Mouse (Mus musculus) G1E (cell line): ENCODE results near the gene Dlk1. TPM values are rescaled to one million over a fixed set of nuclear protein-coding genes. Genes with fewer than 3 reads are reported as not detected.

Experiments used
- ATAC-seq: 2 replicates; pipeline ENCODE4 v1.8.0; 2016; ENCODE audit warnings: mild to moderate bottlenecking; ENCODE audit not compliant: insufficient number of reproducible peaks, poor library complexity, low FRiP score, severe bottlenecking; ENCODE audit errors: extremely low read depth
- DNase-seq: peaks from one replicate; pipeline ENCODE4 v3.0.0; 2012; ENCODE audit warnings: low spot score
- H3K27me3 ChIP-seq: 2 replicates; pipeline ENCODE4 v1.6.1; 2012; ENCODE audit warnings: mild to moderate bottlenecking, low read length, inconsistent platforms; ENCODE audit not compliant: insufficient read depth
- H3K36me3 ChIP-seq: replicated peaks from 2 replicates; pipeline ENCODE3; 2012; ENCODE audit warnings: mild to moderate bottlenecking, inconsistent platforms
- H3K4me1 ChIP-seq: 2 replicates; pipeline ENCODE4 v1.6.1; 2012; ENCODE audit warnings: low read depth, low read length, inconsistent platforms, mixed read lengths; ENCODE audit not compliant: insufficient read depth
- H3K4me3 ChIP-seq: 2 replicates; pipeline ENCODE4 v1.5.1; 2012; ENCODE audit warnings: low read depth, mild to moderate bottlenecking, inconsistent platforms, low read length, moderate library complexity, mixed read lengths
- H3K9me3 ChIP-seq: replicated peaks from 2 replicates; pipeline ENCODE4 v1.6.1; 2012; ENCODE audit warnings: inconsistent platforms
- CTCF ChIP-seq: IDR thresholded peaks from 2 replicates; pipeline ENCODE4 v1.5.1; 2012; ENCODE audit warnings: low read depth, low read length, inconsistent platforms, mixed read lengths
- GATA1 ChIP-seq: IDR thresholded peaks from 2 replicates; pipeline ENCODE4 v1.6.1; 2012; ENCODE audit warnings: borderline replicate concordance, low read length, inconsistent platforms, mixed read lengths
- GATA2 ChIP-seq: IDR thresholded peaks from 2 replicates; pipeline ENCODE4 v1.6.1; 2012; ENCODE audit warnings: low read depth, low read length, inconsistent platforms, borderline replicate concordance
- POLR2AphosphoS5 ChIP-seq: IDR thresholded peaks from 2 replicates; pipeline ENCODE4 v1.6.1; 2012; ENCODE audit warnings: low read depth, low read length, inconsistent platforms; ENCODE audit not compliant: insufficient replicate concordance
- TAL1 ChIP-seq: conservative IDR thresholded peaks from 2 replicates; pipeline ENCODE4 v1.6.1; 2012; ENCODE audit warnings: low read depth, low read length, inconsistent platforms, mixed read lengths
- polyA plus RNA-seq: library from polyadenylated mRNA; stranded (reverse); fragments of >175 nt; gene quantifications from 2 replicates; pipeline ENCODE4 v1.2.3, GENCODE M21; 2012
- total RNA-seq, 2 experiments: library from RNA; stranded (forward) in 1 of 2; stranded (reverse) in 1 of 2; fragments of 200-1000 nt in 1 of 2; fragments of >200 nt in 1 of 2; fragmentation: Nextera tagmentation in 1 of 2; gene quantifications; 2 replicates each; pipeline ENCODE4 v1.2.3; 2014 to 2017

The Dlk1 gene
- total and polyA plus RNA-seq, 3 experiments = 0.76 TPM; not detected in 2

DNA sequence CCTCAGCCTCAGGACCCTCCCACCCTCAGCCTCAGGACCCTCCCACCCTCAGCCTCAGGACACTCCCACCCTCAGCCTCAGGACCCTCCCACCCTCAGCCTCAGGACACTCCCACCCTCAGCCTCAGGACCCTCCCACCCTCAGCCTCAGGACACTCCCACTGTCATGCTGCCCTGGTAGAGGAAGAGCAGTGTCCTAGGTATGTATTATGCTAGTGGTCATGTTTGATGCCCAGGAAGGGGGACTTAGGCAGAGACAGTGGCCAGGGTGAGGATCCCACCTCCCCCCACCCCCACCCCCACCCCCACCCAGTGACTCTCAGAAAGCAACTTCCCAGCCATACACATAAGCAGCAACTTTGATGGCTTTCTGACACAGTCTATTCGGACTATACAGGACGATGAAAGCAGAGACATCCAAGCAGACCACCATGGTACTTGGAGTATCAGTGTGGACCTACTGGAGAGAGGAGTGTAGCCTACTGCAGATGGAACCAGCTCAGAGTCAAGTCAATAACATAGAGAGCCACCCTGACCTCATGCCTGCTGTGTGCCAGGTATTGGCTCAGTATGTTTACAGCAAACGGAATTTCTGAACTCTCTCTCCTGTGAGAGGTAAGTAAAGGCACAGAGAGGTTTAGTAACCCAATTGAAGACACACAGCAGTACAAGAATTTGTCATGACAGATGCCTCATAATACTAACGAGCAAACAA lies 28.8 kb upstream of the Dlk1 start:
- no peaks in the 10 kb centered on the region for H3K36me3 ChIP-seq
- DNase-seq = no peak
- no peak for TF ChIP-seq TAL1
- TF ChIP-seq POLR2AphosphoS5 = no peak
- no peak for TF ChIP-seq CTCF
- TF ChIP-seq GATA2 = no peak
- no peak for TF ChIP-seq GATA1
- peaks cover 94% of the 10 kb centered on the region for H3K9me3 ChIP-seq
- no peak for ATAC-seq
- no peaks in the 10 kb centered on the region; the same call in 1 of the 2 replicates for H3K27me3 ChIP-seq
- no peak overlapping the region for H3K4me3 ChIP-seq
- no peaks in the 10 kb centered on the region for H3K4me1 ChIP-seq

DNA sequence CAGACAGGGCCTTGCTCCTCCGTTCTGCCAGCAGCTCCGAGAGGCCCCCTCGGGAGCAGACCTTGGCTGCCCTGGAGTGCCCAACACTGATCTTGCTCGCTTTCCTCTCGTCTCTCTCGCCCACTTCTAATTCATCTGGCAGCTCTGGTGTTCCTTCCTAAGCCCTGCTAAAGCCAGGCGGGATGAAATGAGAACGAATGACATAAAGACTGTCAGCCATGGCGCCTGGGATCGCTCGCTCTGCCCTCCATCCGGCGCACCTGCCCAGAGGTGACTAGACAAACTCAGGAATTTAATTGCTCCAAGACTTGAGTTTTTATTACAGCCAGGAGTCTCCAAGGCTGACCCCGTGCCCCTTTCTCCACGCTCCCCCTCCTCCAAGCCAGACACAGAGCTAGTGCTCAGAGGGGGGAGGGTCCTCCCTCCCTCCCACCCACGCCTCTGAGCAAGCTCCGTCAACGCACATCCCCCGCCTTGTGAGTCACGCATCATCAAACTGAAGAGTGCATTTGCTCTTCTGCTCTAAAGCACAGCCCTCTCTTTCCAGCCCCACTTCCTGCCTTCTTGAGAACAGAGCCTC lies 27.8 kb upstream of the Dlk1 start:
- Histone ChIP-seq H3K9me3 (peaks cover 94% of the 10 kb centered on the region), H3K36me3 (no peaks in the 10 kb centered on the region), H3K4me3 (no peak overlapping the region), H3K27me3 (no peaks in the 10 kb centered on the region; the same call in 1 of the 2 replicates), H3K4me1 (no peaks in the 10 kb centered on the region)
- TF ChIP-seq TAL1 = no peak
- no peak for TF ChIP-seq GATA1
- TF ChIP-seq GATA2 = no peak
- no peak for TF ChIP-seq POLR2AphosphoS5
- no peak for TF ChIP-seq CTCF
- no peak for DNase-seq
- ATAC-seq = no peak

DNA sequence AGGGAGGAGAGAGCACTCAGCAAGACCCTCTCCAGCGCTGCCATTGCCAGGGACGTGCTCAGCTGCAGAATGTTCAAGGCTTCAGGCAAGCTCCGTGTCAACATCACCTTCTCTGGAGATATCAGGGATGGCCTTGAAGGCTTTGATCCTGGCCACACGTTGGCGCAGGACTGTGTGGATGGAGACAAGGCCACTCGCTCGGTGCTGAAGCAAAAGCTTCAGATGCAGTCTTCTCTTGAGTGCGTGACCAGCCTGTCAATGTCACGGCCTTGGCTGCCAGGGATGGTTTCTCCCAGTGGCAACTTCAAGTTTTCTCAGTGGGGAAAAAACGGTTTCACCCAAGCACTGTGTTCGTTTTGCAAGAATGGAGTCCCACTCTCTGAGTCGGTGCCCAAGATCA lies 26.6 kb upstream of the Dlk1 start:
- H3K27me3 ChIP-seq = no peaks in the 10 kb centered on the region; the same call in 1 of the 2 replicates
- peaks cover 90% of the 10 kb centered on the region for H3K9me3 ChIP-seq
- no peak for DNase-seq
- no peak for ATAC-seq
- H3K4me3 ChIP-seq = no peak overlapping the region
- H3K4me1 ChIP-seq = no peaks in the 10 kb centered on the region
- H3K36me3 ChIP-seq = no peaks in the 10 kb centered on the region
- TF ChIP-seq CTCF (no peak), POLR2AphosphoS5 (no peak), TAL1 (no peak), GATA2 (no peak), GATA1 (no peak)

DNA sequence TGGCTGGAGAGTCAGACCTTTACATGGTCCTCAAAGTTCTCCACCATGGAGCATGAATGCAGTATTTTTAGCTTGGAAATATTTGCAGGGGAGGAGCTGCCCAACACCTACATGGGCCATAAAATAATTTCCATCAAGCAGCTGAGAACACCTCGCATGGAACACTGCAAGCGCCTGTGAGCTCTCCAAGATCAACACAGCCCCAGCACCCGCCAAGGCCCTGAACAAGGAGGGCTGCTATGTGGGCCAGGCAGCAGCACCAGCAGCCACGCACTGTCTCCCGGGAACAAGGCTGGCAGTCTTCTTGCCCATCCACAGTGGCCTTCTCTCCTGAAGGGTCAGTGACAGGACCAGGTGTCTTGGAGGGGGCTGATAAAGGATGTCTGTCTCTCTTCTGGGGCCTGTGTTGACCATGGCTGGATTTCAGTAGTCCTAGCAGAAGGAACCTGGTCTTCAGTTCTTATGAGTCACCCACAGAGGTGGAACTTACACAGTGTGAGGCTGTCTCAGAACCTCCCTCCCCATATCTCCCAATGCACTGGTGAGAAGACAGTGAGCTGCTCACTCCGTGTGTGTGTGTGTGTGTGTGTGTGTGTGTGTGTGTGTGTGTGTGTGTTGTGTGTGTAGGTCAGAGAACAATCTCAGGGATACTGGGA lies 20.0 kb upstream of the Dlk1 start:
- H3K27me3 ChIP-seq = no peaks in the 10 kb centered on the region; the same call in 1 of the 2 replicates
- ATAC-seq (no peak), DNase-seq (no peak)
- H3K9me3 ChIP-seq = peaks cover 92% of the 10 kb centered on the region
- no peak for TF ChIP-seq GATA1
- TF ChIP-seq TAL1 = no peak
- TF ChIP-seq CTCF = no peak
- no peak for TF ChIP-seq GATA2
- no peak for TF ChIP-seq POLR2AphosphoS5
- no peak overlapping the region for H3K4me3 ChIP-seq
- H3K4me1 ChIP-seq = no peaks in the 10 kb centered on the region
- no peaks in the 10 kb centered on the region for H3K36me3 ChIP-seq

DNA sequence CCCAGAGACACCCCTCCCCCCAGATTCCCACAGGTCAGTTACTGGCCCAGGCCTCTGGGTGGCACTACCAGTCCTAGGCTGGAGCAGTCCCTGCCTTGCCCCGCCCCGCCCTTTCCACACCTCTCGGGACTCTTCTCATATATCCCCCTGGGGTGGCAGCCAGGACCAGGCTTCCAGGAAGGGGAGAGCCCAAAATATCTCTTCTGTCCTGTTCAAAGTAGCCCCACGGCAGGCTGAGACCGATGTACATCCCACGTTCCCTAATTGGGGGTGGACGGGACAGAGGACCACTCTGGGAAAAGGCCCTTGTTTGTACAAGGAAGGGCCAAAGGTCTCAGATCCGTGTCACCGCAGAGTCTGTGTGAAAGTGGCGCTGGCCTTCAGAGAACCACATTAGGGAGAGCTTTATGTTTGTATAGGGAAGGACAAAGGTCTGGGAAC lies 16.2 kb upstream of the Dlk1 start:
- H3K36me3 ChIP-seq = no peaks in the 10 kb centered on the region
- ATAC-seq (no peak), DNase-seq (no peak)
- no peak for TF ChIP-seq POLR2AphosphoS5
- TF ChIP-seq GATA1 = no peak
- no peak for TF ChIP-seq TAL1
- no peak for TF ChIP-seq GATA2
- TF ChIP-seq CTCF = no peak
- H3K4me3 ChIP-seq = no peak overlapping the region
- H3K9me3 ChIP-seq = peaks cover 96% of the 10 kb centered on the region
- H3K27me3 ChIP-seq = no peaks in the 10 kb centered on the region
- H3K4me1 ChIP-seq = no peaks in the 10 kb centered on the region

DNA sequence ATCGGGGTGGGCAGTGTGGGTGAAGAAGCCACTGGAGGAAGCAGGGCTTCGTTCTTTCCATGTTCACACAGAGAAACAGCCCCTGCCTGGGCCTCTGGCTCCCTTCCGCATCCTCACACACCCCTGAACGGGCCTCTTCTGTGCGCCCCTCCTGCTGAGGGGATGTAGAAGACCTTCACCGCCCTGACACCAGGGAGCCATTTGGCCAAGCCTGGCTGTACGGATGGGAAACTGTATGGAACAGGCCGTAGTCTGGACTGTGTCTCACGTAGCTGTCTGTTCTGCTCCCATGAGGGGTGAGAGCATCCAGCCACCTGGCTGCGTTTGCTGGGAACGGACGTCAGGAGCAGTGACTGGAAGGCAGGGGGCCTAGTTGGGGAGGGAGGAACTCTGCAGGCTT lies 15.8 kb upstream of the Dlk1 start:
- Histone ChIP-seq H3K9me3 (peaks cover 96% of the 10 kb centered on the region), H3K4me1 (no peaks in the 10 kb centered on the region), H3K27me3 (no peaks in the 10 kb centered on the region), H3K36me3 (no peaks in the 10 kb centered on the region), H3K4me3 (peak overlapping the region; percentile 1; the same call in 1 of the 2 replicates)
- DNase-seq = no peak
- no peak for ATAC-seq
- TF ChIP-seq GATA1 (no peak), TAL1 (no peak), POLR2AphosphoS5 (no peak), GATA2 (no peak), CTCF (no peak)
